Mouse (Mus musculus) megakaryocyte, embryonic 14.5 days (primary cell): Measurements from ENCODE around the gene Rfc1.

ENCODE experiments used
- FLI1 ChIP-seq: IDR thresholded peaks from 2 replicates; pipeline ENCODE4 v1.6.1; 2012; ENCODE audit warnings: low read length, inconsistent platforms, mixed read lengths
- GATA1 ChIP-seq: IDR thresholded peaks from 3 replicates; pipeline ENCODE4 v1.6.1; 2012; ENCODE audit warnings: mixed read lengths, low read length, inconsistent platforms, borderline replicate concordance

GRCm38 (mm10) chr5:65371551-65371950 lies 36.1 kb upstream of the Rfc1 start:
- no peak for TF ChIP-seq GATA1
- TF ChIP-seq FLI1 = no peak
